Mouse (Mus musculus): ENCODE data around the gene Abhd16b. TPM values are rescaled to one million over a fixed set of nuclear protein-coding genes. Genes with fewer than 3 reads are reported as not detected.

Gene Abhd16b
- polyA plus RNA-seq, 1 experiment from 2014 or later, result not detected

DNA sequence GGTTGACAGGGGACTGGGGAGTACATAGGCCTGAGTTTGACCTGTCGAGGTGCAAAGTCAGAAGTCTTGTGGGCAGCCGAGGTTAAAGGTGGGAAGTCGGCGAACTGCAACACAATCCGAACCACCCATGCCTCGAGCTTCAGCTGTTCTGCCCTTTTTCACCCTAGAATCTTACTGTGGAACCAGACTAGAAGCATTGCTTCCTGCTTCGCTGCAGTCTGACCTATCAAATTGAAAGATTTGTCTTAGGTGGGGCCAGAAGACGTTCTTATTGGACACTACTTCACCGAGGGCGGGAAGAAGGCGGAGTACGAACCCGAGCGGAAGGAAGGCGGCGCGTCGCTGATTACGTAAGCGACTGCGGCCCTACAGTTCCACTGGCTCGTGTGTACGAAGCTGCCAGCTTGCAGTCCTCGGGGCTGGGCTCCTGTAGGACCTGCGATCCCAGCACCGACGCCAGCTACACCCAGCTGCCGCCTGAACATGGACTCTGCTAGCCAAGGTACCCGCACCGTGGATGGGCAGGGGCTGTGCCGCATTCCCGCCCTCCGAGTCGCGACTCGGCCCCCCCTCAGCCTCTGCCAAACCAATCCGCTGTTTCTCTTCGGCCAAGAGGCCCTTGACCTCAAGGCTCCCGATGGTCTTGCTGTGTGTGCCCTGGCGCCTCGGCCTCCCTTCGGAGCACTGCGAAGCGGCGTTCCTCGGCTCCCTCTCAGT, 4.0 kb downstream of the Abhd16b start, which contains the start of gene Tpd52l2:
Gene Tpd52l2 (plus strand): TSS at position 312 of the 717 bp plus-strand sequence.
- under 1% methylated on average over 45 of the region's 46 CpGs for WGBS
- Histone ChIP-seq H3K27ac (ENCODE audit: low read length) (peak within 1 kb of the TSS; percentile 82), H3K4me3 (replicated peaks; ENCODE audit: low read length) (peak within 1 kb of the TSS; percentile 70), H3K36me3 (ENCODE audit: control insufficient read depth, insufficient read depth) (peaks cover 14% of the 10 kb centered on the region), H3K9ac (replicated peaks; ENCODE audit: low read depth, low read length) (peak within 1 kb of the TSS; percentile 77), H3K27me3 (replicated peaks; ENCODE audit: control insufficient read depth, insufficient read depth, low read length) (no peaks in the 10 kb centered on the region), H3K4me1 (replicated peaks; ENCODE audit: control insufficient read depth, insufficient read depth, low read length) (peaks cover 16% of the 10 kb centered on the region), H3K4me2 (ENCODE audit: low read length) (peak within 1 kb of the TSS; percentile 82), H3K9me3 (ENCODE audit: control insufficient read depth, low read length) (no peaks in the 10 kb centered on the region)
- peak; percentile 99 for ATAC-seq

DNA sequence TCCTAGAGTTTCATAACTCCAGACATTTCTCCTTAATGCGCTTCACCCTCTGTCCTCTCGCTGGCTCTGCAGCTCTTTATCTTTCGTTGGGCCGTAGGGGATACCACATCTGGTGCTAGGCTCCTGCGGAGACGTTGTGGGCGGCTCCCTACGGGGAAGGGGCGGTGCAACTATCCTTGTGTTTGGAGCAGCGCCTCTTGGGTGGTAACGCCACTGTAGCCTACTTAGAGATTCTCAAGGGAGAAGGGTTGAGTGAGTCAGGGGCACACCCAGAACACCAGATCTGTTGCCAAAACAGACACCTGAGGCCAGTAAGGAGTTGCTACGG, 4.5 kb downstream of the Abhd16b start:
- H3K4me1 ChIP-seq (replicated peaks; ENCODE audit: control insufficient read depth, insufficient read depth, low read length), result peaks cover 16% of the 10 kb centered on the region
- WGBS, result 0% methylated on average over 12 of the region's 12 CpGs
- peak overlapping the region; percentile 71 for H3K4me2 ChIP-seq (ENCODE audit: low read length)
- peak overlapping the region; percentile 76; the same call in 1 of the 2 replicates for H3K27ac ChIP-seq (ENCODE audit: low read length)
- peak overlapping the region; percentile 77 for H3K9ac ChIP-seq (replicated peaks; ENCODE audit: low read depth, low read length)
- H3K27me3 ChIP-seq (replicated peaks; ENCODE audit: control insufficient read depth, insufficient read depth, low read length), result no peaks in the 10 kb centered on the region
- peaks cover 18% of the 10 kb centered on the region for H3K36me3 ChIP-seq (ENCODE audit: control insufficient read depth, insufficient read depth)
- ATAC-seq, result peak; percentile 7; the same call in 1 of the 2 replicates
- H3K9me3 ChIP-seq (ENCODE audit: control insufficient read depth, low read length), result no peaks in the 10 kb centered on the region
- peak overlapping the region; percentile 70 for H3K4me3 ChIP-seq (replicated peaks; ENCODE audit: low read length)

DNA sequence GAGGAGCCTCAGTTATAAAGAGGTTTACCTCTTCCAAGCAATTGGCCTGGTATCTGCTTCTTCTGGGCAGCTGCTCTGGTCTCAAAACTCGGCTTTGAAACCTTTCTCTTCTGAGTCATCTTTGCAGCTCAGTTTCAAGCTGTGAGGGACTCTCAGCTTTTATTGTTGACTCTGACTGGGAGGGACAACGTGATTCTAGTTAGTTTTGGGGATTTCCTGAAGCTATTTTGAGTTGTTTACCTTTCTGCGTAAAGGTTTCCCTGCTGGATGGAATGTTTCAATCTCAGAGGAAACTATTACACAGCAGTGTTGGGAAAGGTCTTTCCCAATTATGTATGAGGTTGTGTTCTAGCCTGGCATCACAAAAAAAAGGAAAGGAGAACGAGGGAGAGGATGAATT, 5.6 kb downstream of the Abhd16b start:
- Histone ChIP-seq H3K27me3 (replicated peaks; ENCODE audit: control insufficient read depth, insufficient read depth, low read length) (no peaks in the 10 kb centered on the region), H3K27ac (ENCODE audit: low read length) (no peak overlapping the region), H3K4me3 (replicated peaks; ENCODE audit: low read length) (no peak overlapping the region), H3K4me1 (replicated peaks; ENCODE audit: control insufficient read depth, insufficient read depth, low read length) (peaks cover 16% of the 10 kb centered on the region), H3K4me2 (ENCODE audit: low read length) (no peak overlapping the region), H3K9ac (replicated peaks; ENCODE audit: low read depth, low read length) (no peak overlapping the region), H3K9me3 (ENCODE audit: control insufficient read depth, low read length) (no peaks in the 10 kb centered on the region), H3K36me3 (ENCODE audit: control insufficient read depth, insufficient read depth) (peaks cover 23% of the 10 kb centered on the region)
- ATAC-seq, result no peak
- WGBS, result 72% methylated on average over 4 of the region's 4 CpGs

GRCm38 (mm10) chr2:181509191-181509590, 16.2 kb downstream of the Abhd16b start:
- Histone ChIP-seq H3K4me2 (ENCODE audit: low read length) (no peak overlapping the region), H3K36me3 (ENCODE audit: control insufficient read depth, insufficient read depth) (peaks cover 23% of the 10 kb centered on the region), H3K9ac (replicated peaks; ENCODE audit: low read depth, low read length) (no peak overlapping the region), H3K9me3 (ENCODE audit: control insufficient read depth, low read length) (no peaks in the 10 kb centered on the region), H3K4me1 (replicated peaks; ENCODE audit: control insufficient read depth, insufficient read depth, low read length) (no peaks in the 10 kb centered on the region), H3K27me3 (replicated peaks; ENCODE audit: control insufficient read depth, insufficient read depth, low read length) (no peaks in the 10 kb centered on the region), H3K27ac (ENCODE audit: low read length) (no peak overlapping the region), H3K4me3 (replicated peaks; ENCODE audit: low read length) (no peak overlapping the region)
- no peak for ATAC-seq
- WGBS, result 95% methylated on average over 2 of the region's 2 CpGs

DNA sequence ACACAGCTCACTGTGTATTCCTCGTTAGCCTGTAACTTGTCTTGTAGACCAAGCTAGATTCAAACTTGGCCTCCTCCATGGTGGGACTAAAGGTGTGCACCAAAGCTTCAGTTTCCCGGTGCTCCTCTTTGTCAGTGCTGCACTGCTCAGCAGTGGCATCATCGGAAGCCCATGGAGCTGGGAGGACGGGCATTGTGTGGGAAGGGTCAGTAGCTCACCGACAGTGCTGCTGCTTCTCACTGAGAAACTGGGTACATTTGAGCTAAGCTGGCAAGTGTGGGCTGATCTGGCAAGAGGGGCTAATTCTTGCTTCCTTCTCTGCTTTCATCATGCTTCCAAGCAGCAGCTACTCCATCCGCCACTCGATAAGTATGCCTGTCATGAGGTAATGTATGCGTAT, 18.2 kb downstream of the Abhd16b start:
- H3K4me2 ChIP-seq (ENCODE audit: low read length), result no peak overlapping the region
- peaks cover 33% of the 10 kb centered on the region for H3K36me3 ChIP-seq (ENCODE audit: control insufficient read depth, insufficient read depth)
- WGBS, result 97% methylated on average over 8 of the region's 8 CpGs
- no peaks in the 10 kb centered on the region for H3K9me3 ChIP-seq (ENCODE audit: control insufficient read depth, low read length)
- no peak overlapping the region for H3K27ac ChIP-seq (ENCODE audit: low read length)
- no peak for ATAC-seq
- no peak overlapping the region for H3K4me3 ChIP-seq (replicated peaks; ENCODE audit: low read length)
- H3K27me3 ChIP-seq (replicated peaks; ENCODE audit: control insufficient read depth, insufficient read depth, low read length), result no peaks in the 10 kb centered on the region
- no peaks in the 10 kb centered on the region for H3K4me1 ChIP-seq (replicated peaks; ENCODE audit: control insufficient read depth, insufficient read depth, low read length)
- no peak overlapping the region for H3K9ac ChIP-seq (replicated peaks; ENCODE audit: low read depth, low read length)

GRCm38 (mm10) chr2:181519201-181519600, 26.2 kb downstream of the Abhd16b start:
- 85% methylated on average over 3 of the region's 3 CpGs for WGBS
- no peaks in the 10 kb centered on the region for H3K27me3 ChIP-seq (replicated peaks; ENCODE audit: control insufficient read depth, insufficient read depth, low read length)
- H3K36me3 ChIP-seq (ENCODE audit: control insufficient read depth, insufficient read depth), result peaks cover 12% of the 10 kb centered on the region; the same call in 1 of the 2 replicates
- no peaks in the 10 kb centered on the region for H3K9me3 ChIP-seq (ENCODE audit: control insufficient read depth, low read length)
- ATAC-seq, result no peak
- H3K4me3 ChIP-seq (replicated peaks; ENCODE audit: low read length), result peak overlapping the region; percentile 98
- peak overlapping the region; percentile 96 for H3K27ac ChIP-seq (ENCODE audit: low read length)
- H3K9ac ChIP-seq (replicated peaks; ENCODE audit: low read depth, low read length), result no peak overlapping the region; the same call in 1 of the 2 replicates
- H3K4me1 ChIP-seq (replicated peaks; ENCODE audit: control insufficient read depth, insufficient read depth, low read length), result peaks cover 19% of the 10 kb centered on the region
- H3K4me2 ChIP-seq (ENCODE audit: low read length), result peak overlapping the region; percentile 65

DNA sequence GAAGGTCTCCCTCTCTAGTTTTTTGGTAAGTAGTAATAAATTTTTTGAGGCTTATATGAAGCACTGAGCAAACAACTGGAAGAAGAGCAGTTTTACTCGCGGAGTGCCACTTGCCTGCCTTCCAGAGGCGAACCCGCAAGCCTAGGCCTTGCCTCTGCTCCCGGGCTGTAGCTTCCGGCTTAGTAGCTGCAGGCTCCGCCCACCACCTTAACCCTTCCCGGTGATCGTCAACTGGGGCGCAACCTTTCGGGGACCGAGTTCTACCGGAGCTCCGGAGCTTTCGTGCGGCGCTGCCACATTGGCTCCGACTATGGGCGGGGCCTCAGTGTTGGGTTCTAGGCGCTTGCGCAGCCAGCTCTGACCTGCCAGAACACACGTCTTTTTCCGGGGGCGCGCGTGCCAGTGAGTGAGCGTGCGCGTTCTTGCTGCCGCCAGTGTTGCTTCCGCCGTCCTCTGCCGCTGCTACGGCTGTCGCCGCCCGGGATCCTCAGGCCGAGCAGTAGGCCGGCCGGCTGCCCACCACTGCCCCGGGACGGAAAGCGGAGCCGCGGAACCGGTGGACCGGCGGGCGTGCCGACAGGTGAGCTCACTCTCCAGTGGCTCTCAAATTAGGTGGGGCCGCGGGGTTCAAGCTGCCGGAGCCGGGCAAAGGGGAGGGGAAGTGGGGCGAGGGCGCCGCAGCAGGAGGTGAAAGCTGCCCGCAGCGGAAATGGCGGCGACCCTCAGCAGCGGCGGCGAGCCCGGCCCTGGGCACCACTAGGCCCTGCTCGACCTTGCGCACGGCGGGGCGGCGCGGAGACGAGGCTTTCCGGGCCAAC, 27.3 kb downstream of the Abhd16b start, which contains the start of gene Dnajc5:
Gene Dnajc5 (plus strand): TSS at position 368 of the 818 bp plus-strand sequence.
- Histone ChIP-seq H3K27ac (ENCODE audit: low read length) (peak within 1 kb of the TSS; percentile 96), H3K4me2 (ENCODE audit: low read length) (peak within 1 kb of the TSS; percentile 75), H3K9ac (replicated peaks; ENCODE audit: low read depth, low read length) (peak within 1 kb of the TSS; percentile 95), H3K9me3 (ENCODE audit: control insufficient read depth, low read length) (no peaks in the 10 kb centered on the region), H3K4me3 (replicated peaks; ENCODE audit: low read length) (peak within 1 kb of the TSS; percentile 98), H3K27me3 (replicated peaks; ENCODE audit: control insufficient read depth, insufficient read depth, low read length) (no peaks in the 10 kb centered on the region), H3K4me1 (replicated peaks; ENCODE audit: control insufficient read depth, insufficient read depth, low read length) (peaks cover 19% of the 10 kb centered on the region), H3K36me3 (ENCODE audit: control insufficient read depth, insufficient read depth) (peaks cover 8% of the 10 kb centered on the region; the same call in 1 of the 2 replicates)
- peak; percentile 98 for ATAC-seq
- under 1% methylated on average over 67 of the region's 74 CpGs for WGBS

DNA sequence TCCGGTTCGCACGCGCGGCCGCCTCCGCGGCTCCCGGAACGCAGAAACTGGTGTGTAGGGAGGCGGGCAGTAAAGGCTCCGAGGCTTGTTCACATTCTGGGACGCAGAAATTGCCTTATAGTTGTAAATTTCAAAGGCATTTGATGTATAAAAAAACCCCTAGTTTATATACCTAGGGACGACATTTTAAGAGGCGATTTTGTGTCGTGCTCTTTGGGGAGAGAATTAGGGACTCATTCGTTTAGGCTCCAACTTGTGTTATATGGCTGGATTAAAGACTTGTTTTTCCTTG, 27.9 kb downstream of the Abhd16b start:
- Histone ChIP-seq H3K9me3 (ENCODE audit: control insufficient read depth, low read length) (no peaks in the 10 kb centered on the region), H3K4me1 (replicated peaks; ENCODE audit: control insufficient read depth, insufficient read depth, low read length) (peaks cover 19% of the 10 kb centered on the region), H3K27me3 (replicated peaks; ENCODE audit: control insufficient read depth, insufficient read depth, low read length) (no peaks in the 10 kb centered on the region), H3K9ac (replicated peaks; ENCODE audit: low read depth, low read length) (peak overlapping the region; percentile 95), H3K36me3 (ENCODE audit: control insufficient read depth, insufficient read depth) (peaks cover 6% of the 10 kb centered on the region; the same call in 1 of the 2 replicates), H3K4me2 (ENCODE audit: low read length) (peak overlapping the region; percentile 75), H3K27ac (ENCODE audit: low read length) (peak overlapping the region; percentile 96), H3K4me3 (replicated peaks; ENCODE audit: low read length) (peak overlapping the region; percentile 98)
- under 1% methylated on average over 17 of the region's 17 CpGs for WGBS
- ATAC-seq, result no peak

DNA sequence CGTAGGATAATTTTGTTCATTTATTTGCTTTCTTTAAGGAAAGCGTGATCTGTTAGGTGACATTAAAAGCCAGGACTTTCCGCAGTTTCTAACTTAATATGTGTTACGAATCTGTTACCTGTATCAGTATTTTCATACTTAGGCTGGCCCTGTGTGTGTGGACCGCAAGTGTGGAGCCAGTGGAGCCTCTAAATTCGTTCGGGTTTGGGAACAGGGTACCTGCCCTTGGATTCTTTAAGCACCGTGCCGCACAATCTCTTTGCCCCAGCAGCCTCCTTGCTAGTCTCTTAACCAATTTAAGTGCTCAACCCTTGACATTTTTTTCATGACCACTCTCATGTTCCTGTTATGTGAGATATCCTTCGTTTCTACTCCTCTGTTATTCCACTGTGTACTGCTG, 28.5 kb downstream of the Abhd16b start:
- Histone ChIP-seq H3K4me3 (replicated peaks; ENCODE audit: low read length) (peak overlapping the region; percentile 98), H3K9ac (replicated peaks; ENCODE audit: low read depth, low read length) (0 out of 2 replicates have a peak overlapping the region, but pooled peaks have one; percentile 9), H3K27me3 (replicated peaks; ENCODE audit: control insufficient read depth, insufficient read depth, low read length) (no peaks in the 10 kb centered on the region), H3K4me1 (replicated peaks; ENCODE audit: control insufficient read depth, insufficient read depth, low read length) (peaks cover 19% of the 10 kb centered on the region), H3K27ac (ENCODE audit: low read length) (no peak overlapping the region), H3K4me2 (ENCODE audit: low read length) (peak overlapping the region; percentile 75), H3K36me3 (ENCODE audit: control insufficient read depth, insufficient read depth) (peaks cover 2% of the 10 kb centered on the region; the same call in 1 of the 2 replicates), H3K9me3 (ENCODE audit: control insufficient read depth, low read length) (no peaks in the 10 kb centered on the region)
- no peak for ATAC-seq
- 59% methylated on average over 10 of the region's 10 CpGs for WGBS

Data from forebrain, embryonic 16.5 days (tissue).